Mouse (Mus musculus): ENCODE measurements around the gene Tyk2. TPM values are rescaled to one million over a fixed set of nuclear protein-coding genes. Genes with fewer than 3 reads are reported as not detected.

Tyk2 gene
- polyA plus RNA-seq, 1 experiment from 2014 or later: 13.9 TPM

- ATAC-seq (ENCODE audit: insufficient number of reproducible peaks, insufficient read depth, low FRiP score, low TSS enrichment): no peak
- no peak overlapping the region for H3K4me2 ChIP-seq (replicated peaks)
- H3K4me1 ChIP-seq: 0 out of 2 replicates have a peak, but pooled peaks cover 5% of the 10 kb centered on the region
- H3K9me3 ChIP-seq: no peaks in the 10 kb centered on the region
- H3K27me3 ChIP-seq: no peaks in the 10 kb centered on the region
- WGBS: 83% methylated on average over 12 of the region's 12 CpGs
- H3K27ac ChIP-seq: no peak overlapping the region
- H3K9ac ChIP-seq: no peak overlapping the region
- no peak overlapping the region for H3K4me3 ChIP-seq
- peaks cover 5% of the 10 kb centered on the region for H3K36me3 ChIP-seq
Observed at GRCm38 (mm10) chr9:21132102-21132775, 1.2 kb upstream of the Tyk2 start.

- Histone ChIP-seq H3K27ac (no peak overlapping the region), H3K9me3 (no peaks in the 10 kb centered on the region), H3K4me2 (replicated peaks) (no peak overlapping the region), H3K36me3 (peaks cover 23% of the 10 kb centered on the region), H3K4me1 (0 out of 2 replicates have a peak, but pooled peaks cover 5% of the 10 kb centered on the region), H3K27me3 (no peaks in the 10 kb centered on the region), H3K4me3 (no peak overlapping the region), H3K9ac (no peak overlapping the region)
- no peak for ATAC-seq (ENCODE audit: insufficient number of reproducible peaks, insufficient read depth, low FRiP score, low TSS enrichment)
- 78% methylated on average over 2 of the region's 2 CpGs for WGBS
Observed at GRCm38 (mm10) chr9:21126259-21126627, 4.8 kb downstream of the Tyk2 start.

GRCm38 (mm10) chr9:21125502-21126258 lies 5.4 kb downstream of the Tyk2 start:
- ATAC-seq (ENCODE audit: insufficient number of reproducible peaks, insufficient read depth, low FRiP score, low TSS enrichment): no peak
- Histone ChIP-seq H3K4me1 (0 out of 2 replicates have a peak, but pooled peaks cover 5% of the 10 kb centered on the region), H3K4me3 (no peak overlapping the region), H3K9me3 (no peaks in the 10 kb centered on the region), H3K9ac (no peak overlapping the region), H3K36me3 (peaks cover 28% of the 10 kb centered on the region), H3K27me3 (no peaks in the 10 kb centered on the region), H3K27ac (no peak overlapping the region), H3K4me2 (replicated peaks) (no peak overlapping the region)
- 86% methylated on average over 9 of the region's 9 CpGs for WGBS

GRCm38 (mm10) chr9:21124837-21125236 lies 6.2 kb downstream of the Tyk2 start:
- no peak overlapping the region for H3K9ac ChIP-seq
- H3K4me1 ChIP-seq: no peaks in the 10 kb centered on the region
- no peak for ATAC-seq (ENCODE audit: insufficient number of reproducible peaks, insufficient read depth, low FRiP score, low TSS enrichment)
- H3K4me2 ChIP-seq (replicated peaks): no peak overlapping the region
- H3K4me3 ChIP-seq: no peak overlapping the region
- H3K27me3 ChIP-seq: no peaks in the 10 kb centered on the region
- 74% methylated on average over 5 of the region's 5 CpGs for WGBS
- H3K9me3 ChIP-seq: no peaks in the 10 kb centered on the region
- H3K36me3 ChIP-seq: peaks cover 36% of the 10 kb centered on the region
- H3K27ac ChIP-seq: no peak overlapping the region

GRCm38 (mm10) chr9:21121483-21121882 lies 9.6 kb downstream of the Tyk2 start:
- no peak overlapping the region for H3K4me2 ChIP-seq (replicated peaks)
- no peaks in the 10 kb centered on the region for H3K27me3 ChIP-seq
- H3K27ac ChIP-seq: no peak overlapping the region
- H3K9me3 ChIP-seq: no peaks in the 10 kb centered on the region
- H3K36me3 ChIP-seq: peaks cover 25% of the 10 kb centered on the region
- ATAC-seq (ENCODE audit: insufficient number of reproducible peaks, insufficient read depth, low FRiP score, low TSS enrichment): no peak
- no peaks in the 10 kb centered on the region for H3K4me1 ChIP-seq
- no peak overlapping the region for H3K9ac ChIP-seq
- H3K4me3 ChIP-seq: no peak overlapping the region
- 88% methylated on average over 16 of the region's 16 CpGs for WGBS

- Histone ChIP-seq H3K36me3 (peaks cover 21% of the 10 kb centered on the region; the same call in 1 of the 2 replicates), H3K27ac (no peak overlapping the region), H3K4me1 (no peaks in the 10 kb centered on the region), H3K4me3 (no peak overlapping the region), H3K4me2 (replicated peaks) (no peak overlapping the region), H3K9me3 (no peaks in the 10 kb centered on the region), H3K9ac (no peak overlapping the region), H3K27me3 (no peaks in the 10 kb centered on the region)
- ATAC-seq (ENCODE audit: insufficient number of reproducible peaks, insufficient read depth, low FRiP score, low TSS enrichment): no peak
- 81% methylated on average over 6 of the region's 6 CpGs for WGBS
Observed at GRCm38 (mm10) chr9:21117073-21117472, 14.0 kb downstream of the Tyk2 start.

GRCm38 (mm10) chr9:21115105-21115504 lies 15.9 kb downstream of the Tyk2 start:
- 90% methylated on average over 8 of the region's 8 CpGs for WGBS
- Histone ChIP-seq H3K27ac (no peak overlapping the region), H3K9ac (no peak overlapping the region), H3K36me3 (peaks cover 8% of the 10 kb centered on the region; the same call in 1 of the 2 replicates), H3K4me3 (no peak overlapping the region), H3K27me3 (no peaks in the 10 kb centered on the region), H3K4me2 (replicated peaks) (no peak overlapping the region), H3K9me3 (no peaks in the 10 kb centered on the region), H3K4me1 (no peaks in the 10 kb centered on the region)
- no peak for ATAC-seq (ENCODE audit: insufficient number of reproducible peaks, insufficient read depth, low FRiP score, low TSS enrichment)

- 87% methylated on average over 7 of the region's 7 CpGs for WGBS
- no peak overlapping the region for H3K4me3 ChIP-seq
- H3K4me2 ChIP-seq (replicated peaks): no peak overlapping the region
Observed at GRCm38 (mm10) chr9:21114190-21114589, 16.9 kb downstream of the Tyk2 start.

GRCm38 (mm10) chr9:21113751-21114150 lies 17.3 kb downstream of the Tyk2 start:
- H3K4me1 ChIP-seq: no peaks in the 10 kb centered on the region
- H3K4me3 ChIP-seq: no peak overlapping the region
- no peaks in the 10 kb centered on the region for H3K9me3 ChIP-seq
- peaks cover 6% of the 10 kb centered on the region; the same call in 1 of the 2 replicates for H3K36me3 ChIP-seq
- H3K27ac ChIP-seq: no peak overlapping the region
- WGBS: 89% methylated on average over 6 of the region's 6 CpGs
- H3K9ac ChIP-seq: no peak overlapping the region
- no peaks in the 10 kb centered on the region for H3K27me3 ChIP-seq
- no peak for ATAC-seq (ENCODE audit: insufficient number of reproducible peaks, insufficient read depth, low FRiP score, low TSS enrichment)
- H3K4me2 ChIP-seq (replicated peaks): no peak overlapping the region

More at GRCm38 (mm10) chr9:21114190-21114589, 16.9 kb downstream of the Tyk2 start:
- Histone ChIP-seq H3K9me3 (no peaks in the 10 kb centered on the region), H3K27ac (no peak overlapping the region), H3K4me1 (no peaks in the 10 kb centered on the region), H3K36me3 (0 out of 2 replicates have a peak, but pooled peaks cover 4% of the 10 kb centered on the region), H3K9ac (no peak overlapping the region), H3K27me3 (no peaks in the 10 kb centered on the region)
- no peak for ATAC-seq (ENCODE audit: insufficient number of reproducible peaks, insufficient read depth, low FRiP score, low TSS enrichment)

GRCm38 (mm10) chr9:21107607-21108237 lies 23.3 kb downstream of the Tyk2 start:
- Histone ChIP-seq H3K27me3 (no peaks in the 10 kb centered on the region), H3K4me1 (no peaks in the 10 kb centered on the region), H3K27ac (no peak overlapping the region), H3K4me3 (no peak overlapping the region), H3K9ac (no peak overlapping the region), H3K9me3 (no peaks in the 10 kb centered on the region), H3K4me2 (replicated peaks) (no peak overlapping the region), H3K36me3 (peaks cover 5% of the 10 kb centered on the region; the same call in 1 of the 2 replicates)
- no peak for ATAC-seq (ENCODE audit: insufficient number of reproducible peaks, insufficient read depth, low FRiP score, low TSS enrichment)
- 45% methylated on average over 23 of the region's 23 CpGs for WGBS

GRCm38 (mm10) chr9:21105760-21106564 lies 25.1 kb downstream of the Tyk2 start:
- 78% methylated on average over 5 of the region's 5 CpGs for whole genome bisulfite sequencing
- no peak overlapping the region for H3K4me3 ChIP-seq
- no peak overlapping the region for H3K4me2 ChIP-seq (replicated peaks)
- no peak overlapping the region for H3K27ac ChIP-seq
- no peaks in the 10 kb centered on the region for H3K4me1 ChIP-seq
- H3K27me3 ChIP-seq: no peaks in the 10 kb centered on the region
- ATAC-seq (ENCODE audit: insufficient number of reproducible peaks, insufficient read depth, low FRiP score, low TSS enrichment): no peak
- no peaks in the 10 kb centered on the region for H3K9me3 ChIP-seq
- H3K9ac ChIP-seq: no peak overlapping the region
- peaks cover 5% of the 10 kb centered on the region; the same call in 1 of the 2 replicates for H3K36me3 ChIP-seq

All from embryonic facial prominence, embryonic 12.5 days (tissue).